Mouse (Mus musculus) liver, embryonic 16.5 days (tissue): Measurements from ENCODE around the gene Aldh16a1. TPM values are rescaled to one million over a fixed set of nuclear protein-coding genes. Genes with fewer than 3 reads are reported as not detected.

Source experiments
- ATAC-seq: fragments of 200-750 bp; cut with Nextera tagmentation; 2 replicates; pipeline ENCODE4 v1.8.0; 2017; ENCODE audit warnings: low read depth, mild to moderate bottlenecking, moderate number of reproducible peaks, moderate library complexity
- H3K27ac ChIP-seq: fragments of 300-500 bp; sonication (generic); 2 replicates; pipeline ENCODE4 v1.5.1; 2014; ENCODE audit warnings: mild to moderate bottlenecking, low read length
- H3K27me3 ChIP-seq: fragments of 300-500 bp; sonication (generic); 2 replicates; pipeline ENCODE4 v1.6.1; 2014; ENCODE audit warnings: low read depth, low read length, mixed read lengths; ENCODE audit not compliant: control insufficient read depth, insufficient read depth
- H3K36me3 ChIP-seq: fragments of 300-500 bp; sonication (generic); 2 replicates; pipeline ENCODE4 v1.6.1; 2014; ENCODE audit warnings: mild to moderate bottlenecking; ENCODE audit not compliant: control insufficient read depth, insufficient read depth
- H3K4me1 ChIP-seq: fragments of 300-500 bp; sonication (generic); 2 replicates; pipeline ENCODE4 v1.6.1; 2014; ENCODE audit warnings: low read depth, low read length, mixed read lengths; ENCODE audit not compliant: control insufficient read depth
- H3K4me2 ChIP-seq: fragments of 300-500 bp; sonication (generic); 2 replicates; pipeline ENCODE4 v1.6.1; 2014; ENCODE audit warnings: low read depth, low read length, mixed read lengths
- H3K4me3 ChIP-seq: fragments of 300-500 bp; sonication (generic); 2 replicates; pipeline ENCODE4 v1.5.1; 2014; ENCODE audit warnings: low read depth, mild to moderate bottlenecking, low read length
- H3K9ac ChIP-seq: fragments of 300-500 bp; sonication (generic); 2 replicates; pipeline ENCODE4 v1.6.1; 2014; ENCODE audit warnings: low read depth, low read length
- H3K9me3 ChIP-seq: fragments of 300-500 bp; sonication (generic); replicated peaks from 2 replicates; pipeline ENCODE4 v1.6.1; 2016; ENCODE audit warnings: low read length; ENCODE audit not compliant: control insufficient read depth
- WGBS: fragments of 180-500 bp; shearing (Covaris S2); extraction: QIAGEN DNeasy Blood & Tissue Kit; methylation state at CpG from one replicate; pipeline ENCODE4 v1.1.7; 2014; ENCODE audit not compliant: insufficient replicate concordance; 5-methylcytosine and 5-hydroxymethylcytosine counted together
- polyA plus RNA-seq: library from polyadenylated mRNA; unstranded; fragments of >200 nt; fragmentation: Nextera tagmentation; extraction: Ambion mirVana; gene quantifications from 2 replicates; pipeline ENCODE4 v1.2.1, GENCODE M21; 2015

The Aldh16a1 gene
- 30.0 and 30.3 TPM in 2 replicates for polyA plus RNA-seq

GRCm38 (mm10) chr7:45154096-45154992 is at the start of gene Aldh16a1, which contains the start of gene Pih1d1:
TSS of gene Aldh16a1 (minus strand) at chr7:45154584.
TSS of gene Pih1d1 (plus strand) at chr7:45154303.
- Histone ChIP-seq H3K27me3 (no peaks in the 10 kb centered on the region), H3K36me3 (no peaks in the 10 kb centered on the region), H3K9me3 (no peaks in the 10 kb centered on the region), H3K4me1 (peaks cover 6% of the 10 kb centered on the region), H3K4me2 (peak within 1 kb of the TSS; percentile 85), H3K9ac (peak within 1 kb of the TSS; percentile 84), H3K27ac (peak within 1 kb of the TSS; percentile 94), H3K4me3 (peak within 1 kb of the TSS; percentile 76)
- peak; percentile 95 for ATAC-seq
- WGBS = 1% methylated on average over 66 of the region's 69 CpGs

- Histone ChIP-seq H3K36me3 (no peaks in the 10 kb centered on the region), H3K27ac (no peak overlapping the region), H3K4me2 (no peak overlapping the region), H3K9ac (no peak overlapping the region), H3K4me3 (no peak overlapping the region), H3K9me3 (no peaks in the 10 kb centered on the region), H3K4me1 (peaks cover 5% of the 10 kb centered on the region; the same call in 1 of the 2 replicates), H3K27me3 (no peaks in the 10 kb centered on the region)
- ATAC-seq = no peak
- 42% methylated on average over 10 of the region's 10 CpGs for WGBS
Measured at GRCm38 (mm10) chr7:45202654-45203053, 48.3 kb upstream of the Aldh16a1 start.

DNA sequence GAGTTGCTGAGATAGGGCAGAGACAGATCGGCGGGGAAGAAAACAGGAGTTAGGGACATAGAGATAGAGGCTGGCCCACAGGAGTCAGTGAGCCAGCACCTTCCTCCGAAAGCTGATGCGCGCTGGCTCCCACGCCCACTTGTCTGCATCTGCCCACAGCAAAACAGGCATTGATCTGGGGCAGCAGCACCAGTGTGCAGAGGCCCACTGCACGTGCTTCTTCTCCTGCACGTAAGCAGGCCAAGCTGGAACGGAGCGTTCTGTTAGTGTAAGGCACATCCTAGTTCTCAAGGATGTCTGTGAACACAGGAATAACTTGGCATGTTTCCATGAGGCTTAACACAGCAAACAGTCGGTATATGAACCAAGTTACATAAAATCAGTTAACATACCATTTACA is 44.6 kb upstream of the Aldh16a1 start:
- Histone ChIP-seq H3K4me3 (no peak overlapping the region), H3K27me3 (no peaks in the 10 kb centered on the region; the same call in 1 of the 2 replicates), H3K27ac (no peak overlapping the region), H3K4me2 (no peak overlapping the region), H3K4me1 (no peaks in the 10 kb centered on the region), H3K36me3 (no peaks in the 10 kb centered on the region), H3K9ac (no peak overlapping the region), H3K9me3 (no peaks in the 10 kb centered on the region)
- no peak for ATAC-seq
- WGBS = 68% methylated on average over 11 of the region's 11 CpGs

DNA sequence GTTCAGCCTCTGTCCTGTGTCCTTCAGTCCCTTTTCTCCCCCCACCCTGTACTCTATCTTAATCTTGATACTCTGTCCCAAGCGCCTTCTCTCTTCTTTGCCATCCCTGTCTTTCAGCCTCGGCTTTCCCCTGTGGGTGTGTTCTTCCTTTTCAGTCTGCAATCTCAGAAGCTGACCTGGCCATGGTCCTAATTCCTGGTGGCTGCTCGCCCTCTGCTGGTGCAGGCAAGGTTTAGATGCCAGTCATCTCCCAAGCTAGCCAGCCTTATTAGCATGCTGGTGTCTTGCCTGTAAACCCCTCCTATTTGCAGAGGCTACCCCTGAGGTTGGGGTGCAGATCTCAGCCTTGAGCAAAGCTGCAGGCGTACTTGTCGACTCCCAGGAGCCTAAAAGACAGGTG is 44.1 kb upstream of the Aldh16a1 start:
- Histone ChIP-seq H3K27me3 (no peaks in the 10 kb centered on the region; the same call in 1 of the 2 replicates), H3K9ac (no peak overlapping the region), H3K4me3 (no peak overlapping the region), H3K4me2 (no peak overlapping the region), H3K36me3 (no peaks in the 10 kb centered on the region), H3K4me1 (no peaks in the 10 kb centered on the region), H3K9me3 (no peaks in the 10 kb centered on the region), H3K27ac (no peak overlapping the region)
- WGBS = 6% methylated on average over 5 of the region's 5 CpGs
- no peak for ATAC-seq

DNA sequence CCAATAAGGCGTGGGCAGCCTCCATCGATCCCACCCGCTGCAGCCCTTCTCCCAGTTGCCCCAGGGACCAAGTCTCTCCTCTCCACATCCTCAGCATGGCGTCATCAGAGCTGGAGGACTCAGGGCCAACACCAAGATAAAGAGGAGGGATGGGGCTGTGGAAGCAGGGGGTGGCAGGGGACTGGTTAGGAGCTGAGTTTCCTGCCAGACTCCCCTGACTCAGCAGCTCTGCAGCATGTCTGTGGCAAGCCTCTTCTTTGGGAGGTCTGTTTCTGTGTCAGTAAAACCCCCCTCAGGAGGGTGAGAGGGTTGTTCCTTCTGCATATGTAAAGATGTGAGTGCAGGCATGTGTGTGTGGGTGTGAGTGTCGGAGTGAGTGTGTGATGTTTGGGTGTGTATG is 42.6 kb upstream of the Aldh16a1 start:
- no peak for ATAC-seq
- Histone ChIP-seq H3K36me3 (no peaks in the 10 kb centered on the region), H3K27me3 (no peaks in the 10 kb centered on the region; the same call in 1 of the 2 replicates), H3K27ac (no peak overlapping the region), H3K4me1 (no peaks in the 10 kb centered on the region), H3K9ac (no peak overlapping the region), H3K9me3 (no peaks in the 10 kb centered on the region), H3K4me2 (no peak overlapping the region), H3K4me3 (no peak overlapping the region)
- WGBS = 49% methylated on average over 5 of the region's 5 CpGs

DNA sequence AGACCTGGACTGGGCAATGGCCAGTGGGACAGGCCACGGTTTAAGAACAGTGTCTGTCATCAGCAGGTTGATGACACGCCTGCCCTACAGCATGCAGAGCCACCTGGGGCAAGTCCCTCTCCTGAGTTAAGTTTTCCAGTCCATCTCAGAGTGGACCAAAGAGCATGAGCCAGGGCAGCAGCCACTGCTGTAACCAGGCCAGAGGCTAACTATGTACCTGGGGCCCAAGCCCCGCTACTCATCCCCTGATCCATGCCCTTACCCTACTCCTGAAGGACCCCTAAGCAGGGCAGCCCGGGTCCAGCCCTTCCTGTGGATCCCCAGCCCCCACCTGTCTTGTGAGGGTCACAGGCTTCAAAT is 41.8 kb upstream of the Aldh16a1 start:
- Histone ChIP-seq H3K9me3 (no peaks in the 10 kb centered on the region), H3K4me3 (no peak overlapping the region), H3K27me3 (peaks cover 4% of the 10 kb centered on the region; the same call in 1 of the 2 replicates), H3K4me1 (no peaks in the 10 kb centered on the region), H3K4me2 (no peak overlapping the region), H3K9ac (no peak overlapping the region), H3K27ac (no peak overlapping the region), H3K36me3 (no peaks in the 10 kb centered on the region)
- 50% methylated on average over 4 of the region's 4 CpGs for WGBS
- ATAC-seq = no peak

GRCm38 (mm10) chr7:45195341-45196175 is 41.2 kb upstream of the Aldh16a1 start:
- H3K4me2 ChIP-seq = no peak overlapping the region
- ATAC-seq = no peak
- no peaks in the 10 kb centered on the region for H3K9me3 ChIP-seq
- 54% methylated on average over 13 of the region's 13 CpGs for WGBS
- peaks cover 7% of the 10 kb centered on the region; the same call in 1 of the 2 replicates for H3K27me3 ChIP-seq
- no peaks in the 10 kb centered on the region for H3K36me3 ChIP-seq
- H3K4me1 ChIP-seq = no peaks in the 10 kb centered on the region
- H3K27ac ChIP-seq = no peak overlapping the region
- no peak overlapping the region for H3K4me3 ChIP-seq
- H3K9ac ChIP-seq = no peak overlapping the region

DNA sequence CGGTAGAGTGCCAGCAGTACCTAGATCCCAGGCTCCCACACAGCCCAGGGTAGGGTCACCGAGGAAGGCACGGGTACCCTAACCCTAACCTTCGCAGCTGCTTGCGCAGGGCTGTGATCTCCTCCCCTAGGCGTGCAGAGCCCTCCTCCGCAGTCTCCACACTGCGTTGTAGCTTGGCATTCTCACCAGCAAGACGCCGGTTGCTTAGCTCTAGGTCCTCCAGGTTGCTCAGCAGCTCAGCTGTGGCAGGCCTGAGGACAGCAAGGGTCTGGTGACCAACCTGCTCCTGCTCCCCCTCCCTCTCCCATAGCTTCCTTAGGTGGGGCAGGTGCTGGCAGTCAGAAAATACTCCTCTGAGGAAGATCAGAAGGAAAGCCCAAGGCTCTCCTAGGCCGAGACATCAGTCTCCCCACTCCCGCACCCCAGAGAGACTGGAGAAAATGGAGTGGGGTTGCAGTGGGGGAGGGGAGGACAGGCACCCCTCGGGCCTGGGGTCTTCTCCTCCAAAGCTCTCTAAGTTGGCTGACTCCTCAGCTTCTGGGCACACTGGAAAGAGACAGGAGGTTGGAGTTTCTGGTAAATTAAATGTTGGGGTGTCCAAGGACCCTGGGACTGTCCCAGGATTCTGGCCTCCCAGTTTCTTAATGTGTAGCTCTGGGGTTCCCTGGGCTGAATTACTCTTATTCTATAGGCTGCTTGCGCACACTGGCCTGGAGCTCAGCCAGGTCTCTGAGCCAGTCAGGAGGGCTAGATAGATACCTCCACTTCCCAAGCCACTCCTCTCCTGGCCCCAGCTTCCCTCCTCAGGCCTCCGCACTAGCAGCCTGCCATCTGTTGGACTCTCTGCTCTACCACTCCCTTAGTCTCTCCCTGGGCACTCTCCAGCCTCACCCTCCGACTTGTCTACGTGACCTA is 39.7 kb upstream of the Aldh16a1 start:
- Histone ChIP-seq H3K36me3 (no peaks in the 10 kb centered on the region), H3K4me1 (no peaks in the 10 kb centered on the region), H3K9me3 (no peaks in the 10 kb centered on the region), H3K4me2 (no peak overlapping the region), H3K27me3 (peaks cover 13% of the 10 kb centered on the region), H3K9ac (no peak overlapping the region), H3K27ac (no peak overlapping the region), H3K4me3 (no peak overlapping the region)
- no peak for ATAC-seq
- 61% methylated on average over 17 of the region's 17 CpGs for WGBS
